Mouse (Mus musculus) cortical plate, adult 2 months (tissue): ENCODE measurements at regions not wholly inside any gene's neighbourhood (a gene's known extent, or its start where the extent isn't known, plus 50 kb on each side); places are given as distances from the start of the nearest gene placed in this dataset.

ENCODE experiments used
- CTCF ChIP-seq: fragments of 200-500 bp; IDR thresholded peaks from 2 replicates; pipeline ENCODE4 v1.5.1; 2011; ENCODE audit warnings: mild to moderate bottlenecking, control low read depth, low read length; ENCODE audit not compliant: insufficient read depth; ENCODE audit errors: extremely low read depth
- POLR2A ChIP-seq: fragments of 200-500 bp; IDR thresholded peaks from 2 replicates; pipeline ENCODE4 v1.6.1; 2011; ENCODE audit warnings: mild to moderate bottlenecking, low read length, control low read depth; ENCODE audit not compliant: insufficient read depth; ENCODE audit errors: extremely low read depth

GRCm38 (mm10) chr6:35651401-35651800 lies 111.7 kb upstream of the Mtpn start:
- TF ChIP-seq POLR2A (no peak), CTCF (no peak)
